Mouse (Mus musculus): ENCODE results near the gene Cttn.

GRCm38 (mm10) chr7:144390676-144391075 is 80.1 kb downstream of the Cttn start:
- TF ChIP-seq MYOG (IDR thresholded peaks at IDR 0.05; ENCODE audit: control insufficient read depth in 1 of 3, insufficient read depth in 1 of 3, insufficient read length in 2 of 3, low read depth in 2 of 3) (no peak), POLR2A (IDR thresholded peaks at IDR 0.05; ENCODE audit: insufficient read length, low read depth) (no peak), MYOD1 (IDR thresholded peaks at IDR 0.05; ENCODE audit: control insufficient read depth in 1 of 3, insufficient read length in 2 of 3, low read depth in 2 of 3) (no peak), CEBPB (IDR thresholded peaks at IDR 0.05; ENCODE audit: insufficient read depth, poor library complexity, severe bottlenecking) (no peak), USF1 (IDR thresholded peaks at IDR 0.05; ENCODE audit: low read depth) (no peak), E2F4 (IDR thresholded peaks at IDR 0.05; ENCODE audit: insufficient read depth) (no peak), POLR2AphosphoS2 (IDR thresholded peaks at IDR 0.05; ENCODE audit: insufficient read length, low read depth) (no peak), TCF12 (IDR thresholded peaks at IDR 0.05; ENCODE audit: insufficient read depth, poor library complexity, severe bottlenecking) (no peak)
